Mouse (Mus musculus) limb, embryonic 15.5 days (tissue): ENCODE measurements at regions not wholly inside any gene's neighbourhood (a gene's known extent, or its start where the extent isn't known, plus 50 kb on each side); places are given as distances from the start of the nearest gene placed in this dataset.

Experiments
- ATAC-seq: fragments of 200-750 bp; cut with Nextera tagmentation; 2 replicates; pipeline ENCODE4 v1.8.0; 2017; ENCODE audit warnings: low read depth, moderate TSS enrichment; ENCODE audit not compliant: insufficient number of reproducible peaks, low FRiP score, low TSS enrichment
- H3K27ac ChIP-seq: fragments of 300-500 bp; sonication (generic); 2 replicates; pipeline ENCODE4 v1.5.1; 2015; ENCODE audit warnings: moderate library complexity, mild to moderate bottlenecking, inconsistent platforms
- H3K27me3 ChIP-seq: fragments of 300-500 bp; sonication (generic); 2 replicates; pipeline ENCODE4 v1.6.1; 2015; ENCODE audit warnings: inconsistent platforms
- H3K36me3 ChIP-seq: fragments of 300-500 bp; sonication (generic); 2 replicates; pipeline ENCODE4 v1.6.1; 2015; ENCODE audit warnings: inconsistent platforms
- H3K4me1 ChIP-seq: fragments of 300-500 bp; sonication (generic); 2 replicates; pipeline ENCODE4 v1.6.1; 2015; ENCODE audit warnings: inconsistent platforms
- H3K4me2 ChIP-seq: fragments of 300-500 bp; sonication (generic); 2 replicates; pipeline ENCODE4 v1.6.1; 2015; ENCODE audit warnings: mild to moderate bottlenecking, inconsistent platforms
- H3K4me3 ChIP-seq: fragments of 300-500 bp; sonication (generic); 2 replicates; pipeline ENCODE4 v1.5.1; 2015; ENCODE audit warnings: mild to moderate bottlenecking, inconsistent platforms
- H3K9ac ChIP-seq: fragments of 300-500 bp; sonication (generic); 2 replicates; pipeline ENCODE4 v1.6.1; 2015; ENCODE audit warnings: inconsistent platforms
- H3K9me3 ChIP-seq: fragments of 300-500 bp; sonication (generic); 2 replicates; pipeline ENCODE4 v1.6.1; 2016; ENCODE audit warnings: inconsistent platforms
- WGBS: fragments of 180-500 bp; shearing (Covaris S2); methylation state at CpG from one replicate; pipeline ENCODE4 v1.1.7; 2015; 5-methylcytosine and 5-hydroxymethylcytosine counted together

DNA sequence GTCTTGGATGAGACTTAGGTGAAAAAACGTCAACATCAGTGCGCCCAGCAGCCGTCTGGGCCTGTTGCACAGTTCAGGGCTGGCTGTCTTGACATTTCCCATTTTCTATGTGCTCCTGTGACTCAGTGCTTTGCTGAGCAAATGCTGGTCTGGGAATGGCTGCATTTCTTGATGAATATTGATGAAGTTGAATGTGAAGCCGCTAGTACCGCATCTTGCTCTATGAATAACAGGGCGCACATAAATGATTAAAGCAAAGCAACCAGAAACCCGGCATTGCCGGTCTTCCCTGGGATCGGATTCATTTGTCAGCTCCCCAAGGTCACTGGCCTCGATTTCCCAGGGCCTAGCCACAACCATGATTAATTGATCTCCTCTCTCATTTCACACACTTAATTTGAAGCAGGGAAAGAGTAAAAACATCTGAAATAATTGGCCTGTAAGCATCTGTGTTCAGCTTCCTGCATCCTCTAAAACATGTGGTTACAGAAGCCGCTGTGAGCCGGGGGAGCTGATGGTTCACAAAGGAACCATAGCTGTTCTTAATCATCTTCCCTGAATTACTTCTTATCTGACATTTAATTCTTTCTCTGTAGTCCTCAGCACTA is 57.5 kb upstream of the Sgk1 start:
- H3K4me1 ChIP-seq = peaks cover 5% of the 10 kb centered on the region; the same call in 1 of the 2 replicates
- no peak overlapping the region for H3K4me3 ChIP-seq
- H3K27me3 ChIP-seq = no peaks in the 10 kb centered on the region
- no peak for ATAC-seq
- no peak overlapping the region for H3K27ac ChIP-seq
- no peaks in the 10 kb centered on the region for H3K36me3 ChIP-seq
- 42% methylated on average over 12 of the region's 12 CpGs for WGBS
- H3K4me2 ChIP-seq = no peak overlapping the region
- H3K9me3 ChIP-seq = no peaks in the 10 kb centered on the region
- no peak overlapping the region for H3K9ac ChIP-seq

DNA sequence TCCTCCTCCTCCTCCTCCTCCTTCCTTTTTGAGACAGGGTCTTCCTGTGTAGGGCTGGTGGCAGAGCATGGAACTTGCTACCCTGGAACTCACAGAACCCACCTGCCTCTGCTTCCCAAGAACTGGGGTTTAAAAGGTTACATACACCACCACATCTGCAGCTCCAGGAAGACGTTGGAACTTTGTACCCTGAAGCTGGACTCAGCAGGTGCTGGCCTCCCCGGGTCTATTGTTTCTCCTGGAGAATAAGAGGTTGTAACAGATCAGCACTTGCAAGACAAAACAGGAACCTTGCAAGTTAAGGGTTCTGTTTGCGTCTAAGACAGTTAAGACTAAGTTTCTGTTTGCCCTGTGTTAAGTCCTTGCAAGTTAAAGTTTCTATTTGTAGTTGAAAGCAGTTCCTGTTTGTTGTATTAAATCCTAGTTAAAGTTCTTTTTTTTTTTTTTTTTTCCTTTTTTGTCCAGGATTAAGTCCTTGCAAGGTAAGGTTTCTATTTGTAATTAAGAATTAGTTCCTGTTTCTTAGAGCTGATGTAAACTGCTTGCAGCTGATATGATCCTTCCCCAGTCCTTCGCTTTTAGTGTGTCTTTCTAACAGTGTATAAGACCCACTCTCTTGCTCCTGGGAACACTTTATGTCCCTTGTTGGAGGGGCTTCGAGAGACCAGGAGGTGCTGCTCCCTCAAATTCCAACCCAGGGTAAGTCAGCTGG is 55.0 kb upstream of the Sgk1 start:
- WGBS = 56% methylated on average over 5 of the region's 5 CpGs
- H3K27me3 ChIP-seq = no peaks in the 10 kb centered on the region
- ATAC-seq = no peak

DNA sequence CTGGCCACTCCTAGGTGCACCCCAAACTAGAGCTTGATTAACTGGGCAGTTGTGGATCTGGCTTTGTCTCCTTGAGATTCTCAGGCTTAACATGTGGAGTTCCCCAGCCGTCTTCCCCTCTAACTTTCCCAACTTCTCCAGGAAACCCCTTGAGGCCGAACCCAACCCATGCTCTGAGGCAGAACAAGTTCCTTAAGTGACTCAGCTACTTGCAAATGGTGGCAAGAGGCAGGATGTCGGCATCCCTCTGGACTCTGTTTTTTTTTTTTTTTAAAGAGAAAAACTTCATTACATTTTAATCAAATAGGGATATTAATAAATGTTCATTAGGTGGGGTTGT is 54.5 kb upstream of the Sgk1 start:
- Histone ChIP-seq H3K4me2 (no peak overlapping the region), H3K27me3 (no peaks in the 10 kb centered on the region), H3K9ac (no peak overlapping the region), H3K9me3 (no peaks in the 10 kb centered on the region), H3K4me1 (peaks cover 6% of the 10 kb centered on the region; the same call in 1 of the 2 replicates), H3K4me3 (no peak overlapping the region), H3K36me3 (no peaks in the 10 kb centered on the region), H3K27ac (no peak overlapping the region)
- WGBS = 53% methylated on average over 3 of the region's 3 CpGs
- ATAC-seq = no peak

More for the DNA sequence above, 55.0 kb upstream of the Sgk1 start:
- Histone ChIP-seq H3K4me1 (peaks cover 6% of the 10 kb centered on the region; the same call in 1 of the 2 replicates), H3K4me2 (no peak overlapping the region), H3K9me3 (no peaks in the 10 kb centered on the region), H3K4me3 (no peak overlapping the region), H3K27ac (no peak overlapping the region), H3K36me3 (no peaks in the 10 kb centered on the region), H3K9ac (no peak overlapping the region)

DNA sequence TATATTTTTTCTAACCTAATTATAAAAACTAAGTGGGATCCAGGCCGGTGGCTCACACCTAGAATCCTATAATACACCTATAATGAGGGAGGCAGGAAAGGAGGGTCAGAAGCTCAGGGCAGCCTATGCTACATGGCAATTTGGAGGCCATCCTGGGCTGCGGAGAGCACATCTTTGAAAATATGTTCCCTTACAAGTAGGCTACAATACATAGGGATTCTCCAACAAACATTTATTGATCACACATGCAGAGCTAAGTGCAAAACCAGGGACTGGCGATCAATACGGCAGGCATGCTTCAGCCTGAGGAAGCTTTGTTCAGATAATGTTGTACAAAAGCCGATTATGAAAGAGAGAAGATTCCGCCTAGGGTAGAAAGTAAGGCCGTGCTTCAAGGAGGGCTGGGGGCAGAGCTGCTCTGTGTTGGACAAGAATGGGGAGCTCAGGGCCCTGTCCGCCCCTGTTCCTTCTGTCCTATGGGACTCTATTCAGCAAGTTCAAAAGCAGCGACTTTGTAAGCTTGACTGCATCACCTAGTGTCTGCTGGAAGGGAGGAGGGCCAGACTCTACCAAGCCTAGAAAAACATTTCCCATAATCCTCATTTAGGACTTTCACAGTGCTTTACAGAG is 53.4 kb upstream of the Sgk1 start:
- no peak overlapping the region for H3K27ac ChIP-seq
- no peak overlapping the region for H3K9ac ChIP-seq
- H3K4me1 ChIP-seq = peaks cover 6% of the 10 kb centered on the region; the same call in 1 of the 2 replicates
- ATAC-seq = no peak
- no peaks in the 10 kb centered on the region for H3K9me3 ChIP-seq
- no peak overlapping the region for H3K4me3 ChIP-seq
- no peaks in the 10 kb centered on the region for H3K27me3 ChIP-seq
- H3K4me2 ChIP-seq = no peak overlapping the region
- WGBS = 69% methylated on average over 9 of the region's 9 CpGs
- H3K36me3 ChIP-seq = no peaks in the 10 kb centered on the region

DNA sequence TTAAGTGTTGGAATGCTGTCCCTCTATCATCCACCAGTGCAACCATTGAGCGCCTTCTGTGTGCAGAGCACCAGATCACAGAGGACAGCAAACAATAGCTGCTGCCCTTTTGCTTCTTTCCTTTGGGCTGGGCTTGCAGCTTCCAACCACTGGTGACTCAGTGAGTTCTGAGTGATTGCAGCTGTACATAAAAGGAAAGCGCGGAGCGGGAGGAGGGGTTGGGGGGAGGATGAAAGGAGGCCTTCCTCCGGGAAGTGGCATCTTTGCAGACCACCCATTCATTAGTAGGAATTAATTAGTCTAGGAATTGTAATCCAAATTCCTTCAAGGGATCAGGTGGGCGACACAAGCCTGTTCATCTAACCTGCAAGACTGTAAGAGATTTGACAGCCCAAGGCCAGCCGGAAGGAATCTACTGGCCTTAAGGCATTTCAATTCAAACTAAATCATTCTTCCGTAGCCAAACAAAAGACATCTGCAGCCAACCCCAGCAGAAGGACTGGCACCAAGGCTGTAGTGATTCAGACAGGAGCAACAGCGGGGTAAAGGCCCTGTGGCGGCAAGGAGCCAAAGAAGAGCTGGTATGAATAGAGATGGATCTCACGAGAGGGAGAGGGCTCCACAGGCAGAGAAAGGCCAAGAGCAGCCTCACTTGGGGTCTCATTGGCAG is 52.8 kb upstream of the Sgk1 start:
- Histone ChIP-seq H3K36me3 (no peaks in the 10 kb centered on the region), H3K9ac (no peak overlapping the region), H3K27me3 (no peaks in the 10 kb centered on the region), H3K27ac (no peak overlapping the region), H3K4me1 (peaks cover 6% of the 10 kb centered on the region; the same call in 1 of the 2 replicates), H3K4me3 (no peak overlapping the region), H3K9me3 (no peaks in the 10 kb centered on the region), H3K4me2 (no peak overlapping the region)
- ATAC-seq = no peak
- 52% methylated on average over 11 of the region's 11 CpGs for WGBS

DNA sequence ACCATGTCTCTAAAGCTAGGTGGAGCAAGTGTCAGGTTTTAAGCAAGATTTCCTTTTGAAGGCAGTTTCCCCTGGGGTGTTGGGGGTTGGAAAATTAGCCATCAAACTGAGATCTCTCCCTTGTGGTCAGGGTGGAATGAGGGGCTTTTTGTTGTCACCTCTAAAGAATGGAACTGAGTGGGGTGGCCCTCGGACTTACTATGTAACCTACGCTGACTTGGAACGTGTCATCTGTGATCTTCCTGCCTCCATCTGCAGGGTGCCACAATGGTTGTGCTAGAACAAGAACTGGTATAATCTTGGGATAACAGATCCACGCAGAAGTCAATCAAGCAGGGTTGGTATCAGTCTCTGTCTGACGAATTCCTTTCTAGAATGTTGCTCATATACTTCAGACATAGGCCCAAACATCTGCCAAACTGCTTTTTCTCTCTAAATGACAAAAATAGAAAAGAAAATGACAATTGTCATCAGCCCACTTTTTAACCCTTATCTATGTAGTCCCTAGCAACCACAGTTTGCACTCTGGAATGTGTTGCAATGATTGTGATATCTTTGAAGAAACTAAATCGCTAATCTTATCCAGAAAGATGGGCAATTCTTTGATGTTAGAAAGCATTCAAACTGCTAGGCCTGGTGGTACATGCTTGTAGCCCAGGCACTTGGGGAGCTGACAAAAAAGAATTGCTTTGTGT is 50.8 kb upstream of the Sgk1 start:
- 82% methylated on average over 6 of the region's 6 CpGs for WGBS
- no peak for ATAC-seq
- peaks cover 6% of the 10 kb centered on the region; the same call in 1 of the 2 replicates for H3K4me1 ChIP-seq

More for the DNA sequence above, 50.8 kb upstream of the Sgk1 start:
- H3K27me3 ChIP-seq = no peaks in the 10 kb centered on the region
- no peak overlapping the region for H3K9ac ChIP-seq
- no peaks in the 10 kb centered on the region for H3K9me3 ChIP-seq
- H3K4me3 ChIP-seq = no peak overlapping the region
- H3K27ac ChIP-seq = no peak overlapping the region
- H3K4me2 ChIP-seq = no peak overlapping the region
- H3K36me3 ChIP-seq = no peaks in the 10 kb centered on the region
